Mouse (Mus musculus) Muller cell, postnatal 12 days (primary cell): ENCODE data around the gene Epb41.
A peak's percentile ranks its signal among the peaks of the same experiment; 100 is the strongest.

Experiments used
- DNase-seq: peaks from one replicate; pipeline ENCODE4 v3.0.0-alpha.2; 2015; ENCODE audit errors: inconsistent ontology term

Epb41 gene

DNA sequence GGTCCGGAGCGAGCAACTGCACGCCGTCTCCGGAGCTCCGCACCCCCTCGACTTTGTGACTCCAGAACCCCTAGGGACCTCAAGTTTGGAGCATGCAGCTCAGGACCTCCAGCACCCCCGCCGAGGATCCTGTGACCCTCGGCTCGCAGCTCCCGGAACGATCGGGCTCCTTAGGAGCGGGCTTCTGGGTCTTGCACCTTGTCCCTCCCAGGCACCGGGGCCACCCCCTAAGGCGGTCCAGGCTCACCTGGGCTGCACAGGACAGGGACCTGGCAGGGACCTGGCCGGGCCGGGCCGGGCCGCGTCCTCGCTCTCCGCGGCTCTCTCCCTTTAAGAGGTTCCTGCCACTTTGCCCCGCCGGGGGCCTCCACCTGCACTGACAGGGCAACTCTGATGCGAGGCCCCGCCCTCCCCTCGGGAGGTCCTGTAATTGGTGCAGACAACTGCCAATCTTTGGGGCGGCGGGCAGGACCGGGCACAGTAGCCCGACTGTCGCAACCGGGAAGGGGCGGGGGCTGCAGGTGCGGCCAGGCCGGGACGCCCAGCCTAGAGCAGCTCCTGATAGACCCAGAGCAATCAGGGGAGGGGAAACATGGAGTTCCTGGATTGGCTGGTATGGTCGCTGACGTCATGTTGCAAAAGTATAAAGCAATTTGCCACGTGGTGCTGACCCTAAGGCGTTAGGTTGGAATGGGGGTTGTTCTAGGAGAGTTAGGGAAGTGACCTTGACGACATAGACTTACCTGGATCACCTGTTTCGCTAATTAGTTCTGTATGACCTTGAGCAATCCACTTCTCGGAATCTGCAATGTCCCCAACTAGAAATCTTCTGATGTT lies at the start of gene Epb41:
Gene Epb41, minus strand, starts transcription at position 389 of the 837 bp plus-strand sequence.
- peak; percentile 99 for DNase-seq

GRCm38 (mm10) chr4:132123166-132123565 lies 48.0 kb upstream of the Epb41 start:
- DNase-seq = no peak

- DNase-seq = no peak
Observed at GRCm38 (mm10) chr4:132121674-132122073, 46.6 kb upstream of the Epb41 start.

DNA sequence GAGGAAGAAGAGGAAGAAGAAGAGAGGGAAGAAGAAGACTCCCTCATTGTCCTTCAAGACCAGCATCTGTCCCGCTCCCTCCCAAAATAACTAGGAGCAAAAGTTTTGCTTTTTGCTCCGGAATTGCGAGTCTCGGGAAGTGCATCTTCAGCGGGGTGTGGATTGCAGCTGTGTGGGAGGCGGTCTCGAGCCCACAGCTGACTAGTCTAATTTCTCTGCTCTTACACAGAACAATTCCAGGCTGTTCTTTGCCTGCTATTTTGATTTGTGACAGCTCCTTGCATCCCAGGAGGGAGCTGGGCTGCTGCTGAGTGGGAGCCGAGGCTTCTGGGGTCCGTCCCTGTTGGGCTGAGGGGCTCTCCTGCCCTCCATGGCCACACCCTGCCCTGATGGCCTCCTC lies 44.4 kb upstream of the Epb41 start:
- DNase-seq = no peak

DNA sequence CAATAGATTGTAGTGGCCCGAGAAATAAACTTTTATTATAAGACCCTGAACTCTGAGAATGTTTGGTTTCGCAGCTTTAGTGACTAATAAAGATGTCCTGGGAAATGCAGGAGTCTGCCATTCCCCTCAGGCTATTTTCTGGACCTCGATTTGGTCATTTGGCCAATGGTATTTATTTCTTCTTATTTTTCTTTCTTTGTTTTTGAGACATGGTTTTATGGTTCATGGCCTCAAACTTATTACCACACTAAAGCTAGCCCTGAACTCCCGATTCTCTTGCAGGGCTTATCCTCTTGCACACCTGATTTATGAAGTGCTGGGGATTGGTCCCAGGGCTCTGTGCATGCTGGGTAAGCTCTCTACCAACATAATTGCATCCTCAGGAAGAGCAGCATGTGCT lies 41.2 kb upstream of the Epb41 start:
- DNase-seq = no peak

DNA sequence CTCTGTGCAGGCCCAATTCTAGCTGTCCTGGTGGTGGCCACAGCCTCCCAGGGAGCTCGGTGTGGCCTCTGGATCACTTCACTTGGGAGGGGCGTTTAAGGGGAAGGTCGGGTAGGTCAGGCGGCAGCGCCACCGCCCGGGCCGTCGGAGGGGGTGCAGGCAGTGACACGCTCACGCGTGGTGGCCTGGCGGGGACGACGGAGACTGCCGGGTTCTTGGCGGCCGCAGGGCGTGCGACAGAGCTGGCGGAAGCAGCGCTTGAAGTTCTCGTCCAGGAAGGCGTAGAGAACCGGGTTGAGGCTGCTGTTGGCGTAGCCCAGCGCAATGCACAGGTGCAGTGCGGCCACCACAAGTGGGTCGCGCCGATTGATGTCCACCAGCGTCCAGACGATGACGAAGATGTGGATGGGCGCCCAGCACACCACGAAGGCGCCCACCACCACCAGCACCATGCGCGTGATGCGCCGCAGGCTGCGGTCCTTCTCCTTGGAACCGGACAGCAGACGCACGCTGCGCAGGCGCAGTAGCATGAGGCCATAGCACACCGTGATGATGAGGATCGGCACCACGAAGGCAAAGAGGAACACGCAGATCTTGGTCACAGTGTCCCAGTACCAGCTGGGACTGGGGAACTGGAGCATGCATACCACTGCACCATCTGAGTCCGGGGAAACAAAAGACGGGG lies 38.4 kb upstream of the Epb41 start:
- DNase-seq = no peak

GRCm38 (mm10) chr4:132111227-132111626 lies 36.1 kb upstream of the Epb41 start:
- DNase-seq = no peak

- no peak for DNase-seq
Observed at GRCm38 (mm10) chr4:132108221-132108620, 33.1 kb upstream of the Epb41 start.

- DNase-seq = no peak
Observed at GRCm38 (mm10) chr4:132101152-132101551, 26.0 kb upstream of the Epb41 start.

DNA sequence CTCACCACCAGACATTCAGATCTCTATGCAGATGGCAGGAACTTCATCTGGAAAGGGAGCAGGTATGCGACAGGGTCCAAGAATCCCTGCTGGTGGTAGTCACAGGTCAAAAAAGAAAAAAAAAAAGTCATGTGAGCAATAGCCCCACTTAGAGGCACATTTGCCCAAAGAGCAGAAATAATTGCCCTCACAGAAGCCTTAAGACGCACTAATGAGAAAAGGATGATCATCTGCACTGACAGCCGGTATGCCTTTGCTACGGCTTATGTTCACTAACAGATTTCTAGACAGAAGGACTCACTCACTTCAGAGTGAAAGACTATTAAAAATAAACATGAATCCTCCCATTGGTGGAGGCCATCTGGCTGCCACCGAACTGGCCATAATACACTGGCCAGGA lies 24.4 kb upstream of the Epb41 start:
- no peak for DNase-seq

DNA sequence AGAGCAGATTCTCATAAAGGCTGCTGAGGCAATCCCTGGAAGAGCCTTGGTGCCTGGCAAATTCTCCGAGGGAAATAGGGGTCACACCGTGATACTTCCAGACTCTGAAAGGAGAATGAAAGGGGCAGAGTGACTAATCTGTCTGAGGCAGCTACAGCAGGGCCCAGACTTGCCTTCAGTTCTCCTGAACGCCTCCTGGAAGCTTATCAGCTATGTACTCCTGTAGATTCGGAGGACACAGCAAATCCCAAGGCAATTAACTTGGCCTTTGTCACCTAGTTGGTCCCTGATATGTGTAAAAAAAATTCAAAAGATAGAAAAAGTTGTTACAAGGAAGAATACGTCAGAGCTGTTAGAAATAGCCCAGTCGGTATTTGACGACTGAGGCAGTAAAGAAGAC lies 19.9 kb upstream of the Epb41 start:
- DNase-seq = no peak

DNA sequence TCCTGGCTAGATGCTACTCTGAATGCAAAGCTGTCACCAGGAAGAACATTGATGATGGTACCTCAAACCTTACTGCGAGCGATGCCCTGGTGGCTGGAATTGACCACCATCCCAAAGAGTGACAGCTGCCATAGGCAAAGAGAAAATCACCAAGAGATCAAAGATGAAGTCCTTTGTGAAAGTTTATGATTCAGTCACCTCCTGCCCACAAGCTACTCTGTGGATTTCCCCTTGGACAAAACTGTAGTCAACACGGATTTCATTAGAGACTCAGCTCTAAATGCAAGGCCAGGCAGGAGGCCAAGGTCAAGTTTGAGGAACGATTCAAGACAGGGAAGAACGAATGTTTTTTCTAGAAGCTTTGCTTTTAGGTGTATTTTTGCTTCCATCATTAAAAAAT lies 18.8 kb upstream of the Epb41 start:
- DNase-seq = no peak

DNA sequence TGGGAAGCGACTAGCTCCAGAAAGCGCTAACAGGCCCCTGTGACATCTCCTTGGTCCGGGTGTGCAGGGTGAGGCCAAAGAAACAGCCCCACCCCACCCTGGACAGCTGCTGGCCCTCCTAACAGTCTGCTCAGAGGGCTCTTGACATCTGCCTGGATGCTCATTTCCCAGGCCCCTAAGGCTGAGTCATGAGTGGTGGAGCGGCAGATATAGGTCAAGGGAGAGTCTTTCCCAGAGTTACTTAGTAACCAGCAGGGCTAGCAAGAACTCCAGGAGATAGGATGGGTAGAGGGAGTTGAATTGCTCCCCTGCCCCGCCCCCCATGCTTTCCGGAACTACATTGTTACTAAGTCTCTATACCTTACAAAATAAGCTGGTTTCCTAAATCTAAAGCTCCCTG lies 18.0 kb upstream of the Epb41 start:
- DNase-seq = no peak

DNA sequence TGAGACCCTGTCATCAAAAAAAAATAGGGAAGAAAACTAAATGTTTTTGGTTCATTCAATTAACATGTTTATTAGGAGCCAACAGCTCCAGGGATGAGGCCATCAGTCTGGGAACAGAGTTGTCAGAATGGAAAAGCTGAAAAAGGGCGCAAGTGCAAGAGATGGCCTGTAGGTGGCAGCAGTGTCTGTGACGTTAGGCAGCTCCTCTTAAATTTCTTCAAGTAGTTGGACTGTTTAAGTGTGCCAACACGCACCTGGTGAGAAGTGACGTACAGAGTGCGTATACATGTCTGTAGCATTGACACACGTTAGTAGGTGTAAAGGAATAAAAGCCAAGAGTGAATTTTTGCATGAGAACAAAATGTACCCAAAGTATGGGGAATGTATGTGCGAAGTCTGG lies 13.8 kb upstream of the Epb41 start:
- peak; percentile 49 for DNase-seq

DNA sequence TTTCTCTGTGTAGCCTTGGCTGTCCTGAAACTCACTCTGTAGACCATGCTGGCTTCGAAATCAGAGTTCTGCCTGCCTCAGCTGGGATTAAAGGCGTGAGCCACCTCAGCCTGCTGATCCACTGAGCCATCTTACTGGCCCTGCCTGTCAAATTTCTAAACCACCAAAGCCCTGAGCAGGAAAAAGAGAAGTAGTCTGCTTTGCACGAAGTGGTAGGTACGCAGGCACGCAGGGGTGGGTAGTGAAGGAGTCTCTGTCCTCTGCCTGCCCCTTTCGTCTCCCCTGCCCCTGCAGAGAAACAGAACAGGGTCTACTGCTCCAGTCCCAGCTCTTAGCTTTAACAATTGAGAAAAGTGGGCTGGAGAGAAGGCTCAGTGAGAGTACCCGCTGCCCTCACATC lies 10.0 kb upstream of the Epb41 start:
- DNase-seq = no peak

DNA sequence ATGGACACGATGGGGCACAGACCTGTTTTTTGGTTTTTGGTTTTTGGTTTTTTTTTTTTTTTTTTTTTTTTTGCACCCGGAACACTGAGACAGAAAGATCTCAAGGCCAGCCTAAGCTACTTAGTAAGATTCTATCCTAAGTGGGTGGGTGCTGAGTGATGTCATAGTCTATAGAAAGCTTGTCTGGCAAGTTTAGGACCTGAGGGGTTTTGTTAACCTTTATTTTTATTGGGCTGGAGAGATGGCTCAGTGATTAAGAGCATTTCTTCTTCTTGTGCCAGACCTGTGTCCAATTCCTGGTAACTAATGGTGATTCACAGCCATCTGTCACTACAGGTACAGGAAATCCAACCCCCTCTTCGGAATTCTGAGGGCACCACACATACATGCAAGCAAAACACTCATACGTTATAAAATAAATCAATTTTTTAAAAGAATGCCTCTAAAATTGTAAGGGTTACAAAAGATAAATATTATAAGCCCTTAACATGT lies 5.4 kb upstream of the Epb41 start:
- no peak for DNase-seq

DNA sequence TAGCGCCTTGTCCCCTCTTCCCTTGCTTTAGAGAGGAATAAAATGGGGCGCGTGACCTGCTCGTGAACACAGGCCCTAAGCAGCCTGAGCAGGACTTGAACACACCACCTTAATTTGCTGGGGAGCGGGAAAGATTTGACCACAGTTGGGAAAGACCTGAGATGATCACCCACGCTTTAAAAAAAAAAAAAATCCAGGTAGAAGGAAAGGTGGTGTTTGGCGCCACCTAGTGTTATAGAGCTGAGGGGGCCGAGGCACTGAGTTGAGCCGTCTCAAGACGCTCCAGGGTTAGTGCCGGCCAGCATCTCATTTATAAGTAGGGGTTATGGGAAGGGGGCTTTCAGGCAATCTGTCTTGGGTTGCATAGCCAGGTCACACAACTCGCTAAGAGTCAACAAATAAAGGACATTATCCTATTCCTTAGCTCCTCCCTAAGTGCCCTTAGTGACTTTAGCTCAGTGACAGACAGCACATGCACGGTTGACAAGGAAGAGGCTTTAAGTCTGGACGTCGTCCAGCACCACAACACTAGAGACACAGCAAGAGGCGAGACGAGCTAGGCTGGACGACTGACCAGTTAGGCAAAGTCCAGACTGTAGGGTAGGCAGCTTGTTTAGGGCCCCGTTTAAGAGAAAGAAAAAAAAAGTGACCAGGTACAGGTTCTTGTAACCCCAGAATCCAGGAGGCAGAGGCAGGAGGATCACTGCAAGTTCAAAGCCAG lies 4.6 kb upstream of the Epb41 start:
- DNase-seq = peak; percentile 29

DNA sequence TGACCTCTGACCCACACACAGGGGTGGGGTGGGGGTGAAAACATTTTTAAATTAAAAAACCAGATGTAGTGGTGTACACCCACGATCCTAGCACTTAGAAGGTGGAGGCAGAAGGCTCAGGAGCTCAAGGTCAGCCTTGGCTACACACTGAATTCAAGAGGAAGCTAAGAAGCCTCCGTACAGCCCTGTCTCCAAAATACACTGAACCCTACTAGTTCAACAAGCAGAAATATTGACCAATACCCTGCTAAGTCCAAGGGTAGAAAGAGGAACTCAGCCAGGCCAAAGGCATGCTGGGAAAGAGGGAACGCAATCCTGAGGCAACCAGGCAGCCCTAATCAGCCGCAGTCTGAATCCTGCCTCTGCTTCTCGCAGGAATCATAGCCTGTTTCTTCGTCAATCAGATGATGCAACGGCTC lies 3.2 kb upstream of the Epb41 start:
- DNase-seq = no peak

DNA sequence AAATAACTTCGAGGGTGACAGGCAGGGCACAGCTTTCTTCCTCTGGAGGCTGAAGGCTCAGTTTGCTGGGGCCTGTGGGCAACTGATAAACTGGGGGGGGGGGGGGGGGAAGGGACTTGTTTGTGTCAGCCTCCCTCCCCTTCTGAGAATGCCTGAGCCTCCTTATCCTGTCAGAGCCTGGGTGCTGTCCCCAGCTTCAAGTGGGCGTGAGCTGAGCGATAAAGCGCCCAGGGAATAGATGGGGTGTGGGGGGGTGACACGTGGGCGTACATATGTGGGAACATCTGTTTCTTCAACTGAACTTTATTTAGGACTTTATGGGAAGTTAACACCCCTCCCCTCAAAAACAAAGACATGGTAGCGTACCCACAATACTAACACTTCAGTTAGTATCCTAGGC lies 2.3 kb upstream of the Epb41 start:
- DNase-seq = no peak

- peak; percentile 88 for DNase-seq
Observed at GRCm38 (mm10) chr4:132076480-132077405, 1.6 kb upstream of the Epb41 start.

DNA sequence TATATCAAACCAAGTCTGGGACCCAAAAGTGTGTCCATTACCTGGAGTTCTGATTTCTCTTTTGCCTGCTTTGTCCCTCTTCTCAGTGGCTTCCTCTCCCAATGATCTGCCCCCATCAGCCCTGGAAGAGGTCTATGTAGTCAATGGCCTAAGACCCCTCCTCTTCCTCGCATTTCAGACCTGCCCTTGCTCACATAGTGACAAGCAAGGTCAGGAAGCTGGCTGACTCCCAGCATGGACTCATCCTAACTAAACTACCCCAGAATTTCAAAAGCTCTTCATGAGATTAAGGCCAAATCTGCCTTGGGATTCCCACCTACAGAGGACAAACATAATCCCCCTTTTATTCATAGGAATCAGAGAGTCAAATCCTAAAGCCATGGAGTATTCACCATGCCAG lies 675 bp upstream of the Epb41 start:
- DNase-seq = no peak
